Mouse (Mus musculus) liver, postnatal 0 days (tissue): ENCODE measurements at regions not wholly inside any gene's neighbourhood (a gene's known extent, or its start where the extent isn't known, plus 50 kb on each side); places are given as distances from the start of the nearest gene placed in this dataset.

Source experiments
- ATAC-seq: fragments of 200-750 bp; cut with Nextera tagmentation; 2 replicates; pipeline ENCODE4 v1.8.0; 2017; ENCODE audit warnings: mild to moderate bottlenecking, moderate library complexity
- DNase-seq: peaks from one replicate; pipeline ENCODE4 v3.0.0-alpha.2; 2016
- H3K27ac ChIP-seq: fragments of 300-500 bp; sonication (generic); 2 replicates; pipeline ENCODE4 v1.5.1; 2014; ENCODE audit warnings: antibody characterized with exemption, moderate library complexity, mild to moderate bottlenecking, low read depth
- H3K27me3 ChIP-seq: fragments of 300-500 bp; sonication (generic); 2 replicates; pipeline ENCODE4 v1.6.1; 2014; ENCODE audit warnings: low read length, control low read depth, mixed read lengths; ENCODE audit not compliant: insufficient read depth
- H3K36me3 ChIP-seq: fragments of 300-500 bp; sonication (generic); replicated peaks from 2 replicates; pipeline ENCODE4 v1.6.1; 2014; ENCODE audit warnings: mild to moderate bottlenecking, control low read depth, low read length, moderate library complexity, mixed read lengths; ENCODE audit not compliant: insufficient read depth
- H3K4me1 ChIP-seq: fragments of 300-500 bp; sonication (generic); 2 replicates; pipeline ENCODE4 v1.6.1; 2014; ENCODE audit warnings: antibody characterized with exemption, mild to moderate bottlenecking, control low read depth; ENCODE audit not compliant: insufficient read depth
- H3K4me2 ChIP-seq: fragments of 300-500 bp; sonication (generic); 2 replicates; pipeline ENCODE4 v1.6.1; 2014; ENCODE audit warnings: low read depth, mild to moderate bottlenecking, low read length, moderate library complexity, mixed read lengths
- H3K4me3 ChIP-seq: fragments of 300-500 bp; sonication (generic); 2 replicates; pipeline ENCODE4 v1.5.1; 2014; ENCODE audit warnings: low read depth, low read length
- H3K9ac ChIP-seq: fragments of 300-500 bp; sonication (generic); replicated peaks from 2 replicates; pipeline ENCODE4 v1.6.1; 2014; ENCODE audit warnings: mild to moderate bottlenecking, moderate library complexity
- H3K9me3 ChIP-seq: fragments of 300-500 bp; sonication (generic); 2 replicates; pipeline ENCODE4 v1.6.1; 2016; ENCODE audit warnings: mild to moderate bottlenecking, control low read depth, low read length, mixed read lengths
- CTCF ChIP-seq: sonication (generic); IDR thresholded peaks from 2 replicates; pipeline ENCODE4 v1.5.1; 2016; ENCODE audit warnings: antibody characterized with exemption, low read depth
- EP300 ChIP-seq: IDR thresholded peaks from 2 replicates; pipeline ENCODE4 v1.6.1; 2016; ENCODE audit warnings: antibody characterized with exemption, low read depth, mild to moderate bottlenecking
- WGBS: fragments of 180-500 bp; shearing (Covaris S2); extraction: QIAGEN DNeasy Blood & Tissue Kit; methylation state at CpG from one replicate; pipeline ENCODE4 v1.1.7; 2014; ENCODE audit not compliant: insufficient replicate concordance; 5-methylcytosine and 5-hydroxymethylcytosine counted together

DNA sequence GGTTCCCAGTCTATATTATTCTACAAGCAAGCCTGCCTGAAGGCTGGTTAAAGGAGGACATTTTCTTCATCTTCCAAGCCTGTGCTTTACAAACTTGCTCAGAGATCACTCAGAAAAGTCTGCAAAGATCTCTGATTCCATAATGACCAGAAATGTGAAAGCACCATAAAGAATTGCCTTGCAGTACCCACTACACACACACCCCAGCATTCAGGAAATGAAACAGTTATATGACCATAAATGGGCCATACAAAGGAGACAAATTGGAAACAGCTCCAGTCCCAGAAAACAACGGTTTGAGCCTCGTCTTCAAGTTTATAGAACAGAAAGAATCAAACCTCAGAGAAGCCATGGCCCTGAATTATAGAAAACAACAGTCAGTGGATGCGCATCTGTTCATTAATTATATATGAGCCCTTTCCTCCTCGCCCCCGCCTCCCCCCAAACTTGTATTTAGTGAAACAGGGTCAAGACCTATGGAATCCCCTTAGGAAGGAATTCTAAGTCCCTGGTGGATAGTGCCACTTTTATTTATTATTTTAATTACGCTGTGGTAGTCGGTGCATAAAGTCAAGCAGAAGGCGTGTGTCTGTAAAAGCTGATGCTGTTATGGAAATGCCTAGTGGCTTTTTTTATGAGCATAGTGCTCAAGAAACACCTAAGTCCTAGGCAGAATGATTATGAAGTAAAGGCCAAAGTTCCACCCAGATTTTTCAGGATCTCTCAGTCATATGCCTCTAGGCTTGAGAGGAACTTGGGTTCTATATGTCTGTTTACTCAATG, 266.6 kb upstream of the Ldb2 start:
- Histone ChIP-seq H3K27ac (no peak overlapping the region), H3K4me1 (no peaks in the 10 kb centered on the region), H3K36me3 (no peaks in the 10 kb centered on the region), H3K27me3 (no peaks in the 10 kb centered on the region), H3K4me2 (no peak overlapping the region), H3K9me3 (no peaks in the 10 kb centered on the region), H3K4me3 (no peak overlapping the region), H3K9ac (no peak overlapping the region)
- TF ChIP-seq CTCF (no peak), EP300 (no peak)
- DNase-seq, result no peak
- WGBS, result 84% methylated on average over 8 of the region's 8 CpGs
- no peak for ATAC-seq

DNA sequence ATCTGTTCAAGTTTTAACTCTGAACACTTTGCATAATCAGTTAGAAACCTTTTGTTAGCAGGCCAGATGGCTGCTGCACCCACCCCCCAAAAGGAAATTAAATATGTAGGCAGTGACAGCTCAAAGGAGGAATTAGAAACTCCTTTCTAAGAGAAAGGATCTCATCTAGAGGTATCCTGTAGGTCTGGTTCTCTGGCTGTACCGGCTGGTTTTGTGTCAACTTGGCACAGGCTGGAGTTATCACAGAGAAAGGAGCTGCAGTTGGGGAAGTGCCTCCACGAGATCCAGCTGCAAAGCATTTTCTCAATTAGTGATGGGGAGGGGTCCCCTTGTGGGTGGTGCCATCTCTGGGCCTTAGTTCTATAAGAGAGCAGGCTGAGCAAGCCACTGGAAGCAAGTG, 263.1 kb upstream of the Ldb2 start:
- H3K36me3 ChIP-seq, result no peaks in the 10 kb centered on the region
- H3K9me3 ChIP-seq, result no peaks in the 10 kb centered on the region
- no peak for DNase-seq
- H3K4me1 ChIP-seq, result no peaks in the 10 kb centered on the region
- TF ChIP-seq EP300, result no peak
- no peak for TF ChIP-seq CTCF
- H3K27ac ChIP-seq, result no peak overlapping the region
- H3K9ac ChIP-seq, result no peak overlapping the region
- ATAC-seq, result no peak
- 64% methylated on average over 2 of the region's 2 CpGs for WGBS
- no peaks in the 10 kb centered on the region for H3K27me3 ChIP-seq
- H3K4me2 ChIP-seq, result no peak overlapping the region
- H3K4me3 ChIP-seq, result no peak overlapping the region

DNA sequence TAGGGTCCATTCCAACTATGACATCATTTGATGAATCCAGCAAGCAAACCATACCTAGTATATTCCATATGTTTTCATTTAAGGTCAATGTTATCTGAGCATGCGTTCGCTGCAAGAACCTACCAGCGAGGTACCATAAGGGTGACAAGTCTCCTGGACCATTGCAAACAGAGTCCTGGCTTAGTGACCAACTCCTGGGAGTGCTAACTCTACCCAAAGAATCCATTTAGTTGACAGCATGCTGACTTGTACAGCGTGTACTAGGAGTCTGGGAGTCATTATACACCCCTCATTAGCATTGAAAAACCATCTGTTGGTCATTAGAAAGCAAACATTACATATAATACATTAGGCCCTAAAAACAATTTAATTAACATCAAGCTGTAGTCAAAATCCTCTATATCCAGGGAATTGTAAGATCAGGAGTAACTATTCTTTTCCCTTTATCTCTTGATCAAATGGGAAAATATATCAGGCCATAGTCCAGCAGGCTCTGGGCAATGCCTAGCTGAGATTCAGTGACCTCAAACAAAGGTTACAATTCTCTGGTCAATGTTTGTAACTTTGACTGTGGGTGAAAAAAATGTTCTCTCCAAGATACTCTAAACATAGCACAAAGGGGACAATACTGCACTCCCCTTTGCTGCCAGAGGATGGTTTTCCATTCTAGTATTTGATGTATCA, 255.9 kb upstream of the Ldb2 start:
- Histone ChIP-seq H3K9me3 (no peaks in the 10 kb centered on the region), H3K36me3 (no peaks in the 10 kb centered on the region), H3K9ac (no peak overlapping the region), H3K4me2 (no peak overlapping the region), H3K27ac (no peak overlapping the region), H3K4me1 (no peaks in the 10 kb centered on the region), H3K27me3 (no peaks in the 10 kb centered on the region), H3K4me3 (no peak overlapping the region)
- ATAC-seq (no peak), DNase-seq (no peak)
- 74% methylated on average over 4 of the region's 4 CpGs for WGBS
- TF ChIP-seq EP300, result no peak
- TF ChIP-seq CTCF, result no peak

DNA sequence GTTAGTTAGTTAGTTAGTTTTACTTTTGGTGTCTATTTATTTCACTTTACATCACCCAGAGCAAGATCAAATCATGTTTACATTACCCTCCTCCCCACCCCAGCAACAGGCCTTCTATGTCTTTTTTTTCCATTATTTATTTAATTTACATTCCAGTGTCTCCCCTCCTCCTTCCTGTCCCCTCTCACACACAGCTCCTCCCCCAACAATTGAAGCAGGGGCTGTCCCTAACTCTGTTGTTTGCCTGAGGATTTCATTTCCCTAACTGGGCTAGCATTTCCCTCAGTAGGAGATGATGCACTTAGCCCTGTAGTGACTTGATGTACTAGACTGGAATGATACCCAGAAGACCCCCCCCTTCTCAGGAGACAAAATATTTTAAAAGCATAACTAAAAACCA, 249.9 kb upstream of the Ldb2 start:
- ATAC-seq (no peak), DNase-seq (no peak)
- Histone ChIP-seq H3K27me3 (no peaks in the 10 kb centered on the region), H3K4me1 (no peaks in the 10 kb centered on the region), H3K36me3 (no peaks in the 10 kb centered on the region), H3K9ac (no peak overlapping the region), H3K4me2 (no peak overlapping the region), H3K4me3 (no peak overlapping the region), H3K27ac (no peak overlapping the region), H3K9me3 (no peaks in the 10 kb centered on the region)
- TF ChIP-seq CTCF, result no peak
- TF ChIP-seq EP300, result no peak

DNA sequence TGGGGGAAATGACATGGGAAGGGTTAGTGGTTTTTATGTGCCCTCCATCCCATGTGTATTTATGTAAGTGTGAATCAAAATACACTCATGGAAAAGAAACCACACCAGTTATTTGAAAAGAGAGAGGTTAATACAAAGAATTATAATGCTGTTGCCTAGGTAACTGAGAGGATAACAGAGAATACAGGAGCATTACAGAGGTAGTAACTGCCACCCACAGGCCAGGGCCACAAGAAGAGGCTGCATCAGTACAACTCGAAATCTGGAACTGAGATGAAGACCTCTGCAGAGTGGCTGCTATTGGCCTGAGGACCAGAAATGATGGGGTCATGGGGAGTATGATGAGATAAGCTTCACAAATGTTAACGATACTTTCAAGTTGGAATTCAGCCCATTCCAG, 243.4 kb upstream of the Ldb2 start:
- H3K9me3 ChIP-seq, result no peaks in the 10 kb centered on the region
- H3K36me3 ChIP-seq, result no peaks in the 10 kb centered on the region
- H3K27ac ChIP-seq, result no peak overlapping the region
- no peak overlapping the region for H3K4me3 ChIP-seq
- H3K4me1 ChIP-seq, result no peaks in the 10 kb centered on the region
- ATAC-seq, result no peak
- TF ChIP-seq EP300 (no peak), CTCF (no peak)
- H3K9ac ChIP-seq, result no peak overlapping the region
- H3K27me3 ChIP-seq, result no peaks in the 10 kb centered on the region
- no peak overlapping the region for H3K4me2 ChIP-seq
- 59% methylated on average over 2 of the region's 2 CpGs for WGBS
- DNase-seq, result no peak

DNA sequence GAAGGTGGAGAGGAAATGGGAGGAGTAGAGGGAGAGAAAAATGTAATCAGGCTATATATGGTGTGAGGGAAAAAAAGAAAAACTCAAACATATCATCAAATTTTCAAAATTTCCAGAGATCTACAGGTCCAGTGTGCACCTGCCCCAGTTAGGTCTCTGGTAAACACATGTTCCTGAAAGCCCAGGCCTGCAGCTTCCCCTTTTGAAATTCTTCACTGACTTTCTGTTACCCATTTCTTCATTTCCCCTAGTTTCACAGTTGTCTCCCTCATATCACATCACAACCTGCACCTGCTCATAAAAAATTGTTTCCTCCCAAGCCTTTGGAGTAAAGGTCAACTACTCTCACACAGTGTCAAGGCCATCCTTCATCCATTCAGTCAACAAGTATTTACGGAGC, 236.9 kb upstream of the Ldb2 start:
- Histone ChIP-seq H3K36me3 (no peaks in the 10 kb centered on the region), H3K9ac (no peak overlapping the region), H3K4me3 (no peak overlapping the region), H3K4me2 (no peak overlapping the region), H3K27me3 (no peaks in the 10 kb centered on the region), H3K4me1 (no peaks in the 10 kb centered on the region), H3K9me3 (no peaks in the 10 kb centered on the region), H3K27ac (no peak overlapping the region)
- 53% methylated on average over 1 of the region's 1 CpGs for WGBS
- no peak for TF ChIP-seq EP300
- no peak for TF ChIP-seq CTCF
- ATAC-seq (no peak), DNase-seq (no peak)
